Mouse (Mus musculus): ENCODE measurements around the gene Wnt5b. TPM values are rescaled to one million over a fixed set of nuclear protein-coding genes. Genes with fewer than 3 reads are reported as not detected.

Gene Wnt5b
- total and polyA plus RNA-seq, 3 experiments: 0.03 TPM; not detected in 2

DNA sequence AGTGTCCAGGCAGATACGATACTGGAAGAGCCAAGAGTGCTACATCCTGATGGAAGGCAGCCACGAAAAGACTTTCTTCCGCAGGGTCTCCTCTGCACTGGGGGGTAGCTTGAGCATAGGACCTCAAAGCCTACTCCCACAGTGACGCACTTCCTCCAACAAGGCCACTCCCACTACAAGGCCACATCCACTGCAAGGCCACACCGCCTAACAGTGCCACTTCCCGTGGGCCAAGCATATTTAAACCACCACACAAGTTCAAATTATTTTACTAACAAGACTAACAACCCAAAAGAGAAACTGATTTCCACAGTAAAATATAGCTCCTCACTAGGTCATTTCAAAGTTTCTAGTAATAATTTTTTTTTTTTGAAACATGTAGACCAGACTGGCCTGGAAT lies 35.9 kb downstream of the Wnt5b start:
- no peaks in the 10 kb centered on the region for H3K4me1 ChIP-seq (ENCODE audit: insufficient read depth, low read depth, low read length)
- no peak for ATAC-seq (ENCODE audit: extremely low read depth, insufficient number of reproducible peaks, low FRiP score, poor library complexity, severe bottlenecking)
- no peak overlapping the region for H3K4me3 ChIP-seq (ENCODE audit: low read depth, low read length)
- H3K36me3 ChIP-seq (replicated peaks): no peaks in the 10 kb centered on the region
- DNase-seq (ENCODE audit: low spot score): no peak
- TF ChIP-seq GATA2 (IDR thresholded peaks at IDR 0.05; ENCODE audit: borderline replicate concordance, low read depth, low read length): no peak
- no peak for TF ChIP-seq POLR2AphosphoS5 (IDR thresholded peaks at IDR 0.05; ENCODE audit: insufficient replicate concordance, low read depth, low read length)
- TF ChIP-seq TAL1 (conservative IDR thresholded peaks at IDR 0.05; ENCODE audit: low read depth, low read length): no peak
- TF ChIP-seq GATA1 (IDR thresholded peaks at IDR 0.05; ENCODE audit: borderline replicate concordance, low read length): no peak
- no peak for TF ChIP-seq CTCF (IDR thresholded peaks at IDR 0.05; ENCODE audit: low read depth, low read length)
- peaks cover 7% of the 10 kb centered on the region; the same call in 1 of the 2 replicates for H3K27me3 ChIP-seq (ENCODE audit: insufficient read depth, low read length)
- no peaks in the 10 kb centered on the region for H3K9me3 ChIP-seq (replicated peaks)

DNA sequence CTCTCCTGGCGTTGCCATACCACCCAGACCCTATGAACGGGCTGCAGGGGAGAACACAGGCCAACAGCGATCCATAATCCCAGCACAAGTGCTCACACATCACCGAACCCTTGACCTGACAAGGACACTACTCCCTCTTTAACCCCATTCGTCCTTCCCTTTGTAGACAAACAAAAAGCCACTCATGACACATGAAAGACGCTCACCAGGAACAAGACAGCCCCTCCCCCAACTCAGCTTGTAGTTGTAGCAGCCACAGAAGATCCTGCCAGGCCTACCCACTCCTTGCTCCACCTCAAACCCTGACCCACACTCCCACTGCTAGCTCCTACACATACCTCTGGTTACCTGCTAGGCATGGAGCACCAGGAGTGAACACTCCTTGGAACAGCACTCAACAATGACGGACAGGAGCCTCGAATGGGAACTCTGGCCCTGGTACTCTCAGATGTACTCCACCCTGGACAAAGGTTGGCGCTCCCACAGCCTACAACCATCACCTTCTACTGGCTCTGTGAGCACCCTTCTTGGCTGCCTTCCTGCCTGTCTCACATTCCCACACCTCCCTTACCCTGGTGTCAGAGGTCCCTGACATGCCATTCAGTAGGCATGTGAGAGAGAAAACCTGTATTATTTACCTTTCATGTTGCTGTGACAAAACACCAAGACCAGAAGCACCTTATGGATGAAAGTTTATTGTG lies 38.5 kb downstream of the Wnt5b start:
- Histone ChIP-seq H3K36me3 (replicated peaks) (no peaks in the 10 kb centered on the region), H3K27me3 (ENCODE audit: insufficient read depth, low read length) (peaks cover 12% of the 10 kb centered on the region), H3K4me3 (ENCODE audit: low read depth, low read length) (no peak overlapping the region), H3K9me3 (replicated peaks) (no peaks in the 10 kb centered on the region), H3K4me1 (ENCODE audit: insufficient read depth, low read depth, low read length) (no peaks in the 10 kb centered on the region)
- TF ChIP-seq TAL1 (conservative IDR thresholded peaks at IDR 0.05; ENCODE audit: low read depth, low read length): no peak
- no peak for TF ChIP-seq GATA2 (IDR thresholded peaks at IDR 0.05; ENCODE audit: borderline replicate concordance, low read depth, low read length)
- no peak for TF ChIP-seq GATA1 (IDR thresholded peaks at IDR 0.05; ENCODE audit: borderline replicate concordance, low read length)
- no peak for TF ChIP-seq CTCF (IDR thresholded peaks at IDR 0.05; ENCODE audit: low read depth, low read length)
- DNase-seq (ENCODE audit: low spot score) (no peak), ATAC-seq (ENCODE audit: extremely low read depth, insufficient number of reproducible peaks, low FRiP score, poor library complexity, severe bottlenecking) (no peak)

DNA sequence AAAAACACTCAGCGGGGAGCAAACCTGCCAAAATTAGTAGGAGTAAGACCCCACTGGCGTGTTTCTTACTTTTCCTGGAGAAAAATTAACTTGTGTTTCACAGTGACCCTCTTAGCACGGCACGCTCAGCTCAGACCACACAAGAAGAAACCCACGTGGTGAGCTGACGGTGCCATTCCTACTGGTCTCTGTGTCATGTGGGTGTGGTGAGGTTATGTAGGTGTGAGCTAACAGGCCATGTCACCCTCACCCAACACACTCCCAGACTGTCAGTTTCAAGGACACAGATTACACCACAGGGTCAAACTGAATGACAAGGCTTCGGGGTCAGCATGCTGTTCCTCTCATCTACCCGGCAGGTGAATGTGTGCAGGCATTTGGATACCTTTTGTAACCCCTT lies 39.4 kb downstream of the Wnt5b start:
- DNase-seq (ENCODE audit: low spot score): no peak
- Histone ChIP-seq H3K36me3 (replicated peaks) (no peaks in the 10 kb centered on the region), H3K9me3 (replicated peaks) (no peaks in the 10 kb centered on the region), H3K4me3 (ENCODE audit: low read depth, low read length) (no peak overlapping the region), H3K4me1 (ENCODE audit: insufficient read depth, low read depth, low read length) (peaks cover 4% of the 10 kb centered on the region; the same call in 1 of the 2 replicates), H3K27me3 (ENCODE audit: insufficient read depth, low read length) (peaks cover 17% of the 10 kb centered on the region)
- ATAC-seq (ENCODE audit: extremely low read depth, insufficient number of reproducible peaks, low FRiP score, poor library complexity, severe bottlenecking): no peak
- no peak for TF ChIP-seq CTCF (IDR thresholded peaks at IDR 0.05; ENCODE audit: low read depth, low read length)
- no peak for TF ChIP-seq TAL1 (conservative IDR thresholded peaks at IDR 0.05; ENCODE audit: low read depth, low read length)
- TF ChIP-seq GATA2 (IDR thresholded peaks at IDR 0.05; ENCODE audit: borderline replicate concordance, low read depth, low read length): no peak
- no peak for TF ChIP-seq GATA1 (IDR thresholded peaks at IDR 0.05; ENCODE audit: borderline replicate concordance, low read length)
- no peak for TF ChIP-seq POLR2AphosphoS5 (IDR thresholded peaks at IDR 0.05; ENCODE audit: insufficient replicate concordance, low read depth, low read length)

DNA sequence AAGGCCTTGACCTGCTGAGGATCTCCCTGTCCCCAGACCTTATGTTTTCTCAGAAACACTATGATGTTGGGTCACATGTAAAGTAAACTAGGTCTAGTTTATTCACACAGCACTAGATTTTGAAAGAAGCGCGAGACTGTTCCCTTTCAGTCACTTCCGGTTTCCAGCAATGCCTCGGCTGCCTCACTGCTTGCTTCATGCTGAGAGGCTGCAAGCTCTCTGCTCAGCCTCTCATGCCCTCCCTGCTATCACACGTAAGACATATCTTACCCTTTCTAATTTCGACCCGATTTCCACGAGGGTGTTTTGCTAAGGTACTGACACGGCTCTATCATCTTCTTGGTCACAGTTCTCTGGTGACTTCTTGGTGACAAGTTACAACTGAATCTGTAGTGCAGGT lies 42.1 kb downstream of the Wnt5b start:
- ATAC-seq (ENCODE audit: extremely low read depth, insufficient number of reproducible peaks, low FRiP score, poor library complexity, severe bottlenecking) (no peak), DNase-seq (ENCODE audit: low spot score) (no peak)
- H3K4me3 ChIP-seq (ENCODE audit: low read depth, low read length): no peak overlapping the region
- no peaks in the 10 kb centered on the region for H3K36me3 ChIP-seq (replicated peaks)
- H3K4me1 ChIP-seq (ENCODE audit: insufficient read depth, low read depth, low read length): peaks cover 4% of the 10 kb centered on the region; the same call in 1 of the 2 replicates
- no peak for TF ChIP-seq POLR2AphosphoS5 (IDR thresholded peaks at IDR 0.05; ENCODE audit: insufficient replicate concordance, low read depth, low read length)
- no peak for TF ChIP-seq CTCF (IDR thresholded peaks at IDR 0.05; ENCODE audit: low read depth, low read length)
- no peak for TF ChIP-seq GATA1 (IDR thresholded peaks at IDR 0.05; ENCODE audit: borderline replicate concordance, low read length)
- H3K9me3 ChIP-seq (replicated peaks): no peaks in the 10 kb centered on the region
- peaks cover 21% of the 10 kb centered on the region for H3K27me3 ChIP-seq (ENCODE audit: insufficient read depth, low read length)

DNA sequence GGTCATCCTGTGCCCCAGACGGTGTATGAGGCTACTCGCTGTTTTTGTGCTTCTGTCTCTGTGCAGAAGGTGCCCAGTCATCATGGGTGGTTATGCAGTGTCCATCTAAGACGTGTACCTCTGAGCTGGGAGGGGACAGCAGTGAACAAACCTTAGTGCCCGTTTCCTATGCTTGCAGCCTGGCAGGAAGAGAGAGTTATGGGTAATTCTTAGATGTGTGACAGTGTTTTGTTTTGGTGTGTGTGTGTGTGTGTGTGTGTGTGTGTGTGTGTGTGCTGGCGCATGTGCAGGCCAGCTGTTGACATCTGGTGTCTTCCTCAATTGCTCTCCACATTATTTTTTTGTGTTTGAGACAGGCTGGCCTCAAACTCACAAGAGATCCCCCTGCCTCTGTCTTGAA lies 44.1 kb downstream of the Wnt5b start:
- H3K4me1 ChIP-seq (ENCODE audit: insufficient read depth, low read depth, low read length): peaks cover 4% of the 10 kb centered on the region; the same call in 1 of the 2 replicates
- H3K4me3 ChIP-seq (ENCODE audit: low read depth, low read length): no peak overlapping the region
- no peak for ATAC-seq (ENCODE audit: extremely low read depth, insufficient number of reproducible peaks, low FRiP score, poor library complexity, severe bottlenecking)
- no peaks in the 10 kb centered on the region for H3K36me3 ChIP-seq (replicated peaks)
- no peak for TF ChIP-seq TAL1 (conservative IDR thresholded peaks at IDR 0.05; ENCODE audit: low read depth, low read length)
- no peak for TF ChIP-seq GATA2 (IDR thresholded peaks at IDR 0.05; ENCODE audit: borderline replicate concordance, low read depth, low read length)
- no peak for TF ChIP-seq GATA1 (IDR thresholded peaks at IDR 0.05; ENCODE audit: borderline replicate concordance, low read length)
- no peak for TF ChIP-seq POLR2AphosphoS5 (IDR thresholded peaks at IDR 0.05; ENCODE audit: insufficient replicate concordance, low read depth, low read length)
- H3K9me3 ChIP-seq (replicated peaks): no peaks in the 10 kb centered on the region
- DNase-seq (ENCODE audit: low spot score): no peak
- peaks cover 22% of the 10 kb centered on the region for H3K27me3 ChIP-seq (ENCODE audit: insufficient read depth, low read length)

DNA sequence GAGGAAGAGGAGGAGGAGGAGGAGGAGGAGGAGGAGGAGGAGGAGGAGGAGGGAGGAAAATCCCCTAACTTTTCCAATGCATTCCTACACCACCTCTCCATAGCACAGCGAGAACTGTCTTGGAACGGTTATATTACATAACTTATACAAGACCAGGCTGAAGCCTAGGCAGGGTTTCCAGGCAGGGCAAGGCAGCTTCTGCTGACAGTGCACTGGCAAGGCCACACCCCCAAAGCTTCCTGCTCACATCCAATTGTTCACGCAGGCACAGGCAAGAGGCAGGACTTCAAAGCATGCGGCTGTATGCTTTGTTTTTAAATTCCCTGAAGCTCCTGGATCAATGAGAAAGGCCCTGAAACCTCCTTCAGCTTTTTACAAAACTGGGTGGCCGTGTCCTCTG lies 44.9 kb downstream of the Wnt5b start:
- Histone ChIP-seq H3K9me3 (replicated peaks) (no peaks in the 10 kb centered on the region), H3K27me3 (ENCODE audit: insufficient read depth, low read length) (peaks cover 22% of the 10 kb centered on the region), H3K4me3 (ENCODE audit: low read depth, low read length) (no peak overlapping the region), H3K4me1 (ENCODE audit: insufficient read depth, low read depth, low read length) (peaks cover 4% of the 10 kb centered on the region; the same call in 1 of the 2 replicates), H3K36me3 (replicated peaks) (no peaks in the 10 kb centered on the region)
- no peak for TF ChIP-seq GATA1 (IDR thresholded peaks at IDR 0.05; ENCODE audit: borderline replicate concordance, low read length)
- no peak for TF ChIP-seq GATA2 (IDR thresholded peaks at IDR 0.05; ENCODE audit: borderline replicate concordance, low read depth, low read length)
- TF ChIP-seq TAL1 (conservative IDR thresholded peaks at IDR 0.05; ENCODE audit: low read depth, low read length): no peak
- TF ChIP-seq CTCF (IDR thresholded peaks at IDR 0.05; ENCODE audit: low read depth, low read length): no peak
- TF ChIP-seq POLR2AphosphoS5 (IDR thresholded peaks at IDR 0.05; ENCODE audit: insufficient replicate concordance, low read depth, low read length): no peak
- peak; percentile 34; the same call in 1 of the 2 replicates for ATAC-seq (ENCODE audit: extremely low read depth, insufficient number of reproducible peaks, low FRiP score, poor library complexity, severe bottlenecking)
- DNase-seq (ENCODE audit: low spot score): no peak

Measured in G1E (cell line).